Mouse (Mus musculus) cerebellum, postnatal 36 days (tissue): ENCODE results near the gene Cuedc2.

Experiments
- DNase-seq, 2 experiments: peaks; one replicate each; pipeline ENCODE4 v3.0.0; 2021 to 2022; ENCODE audit warnings: mixed read lengths in 2 of 2

The Cuedc2 gene

GRCm38 (mm10) chr19:46306751-46307289, 31.7 kb downstream of the Cuedc2 start:
- DNase-seq, result no peak

DNA sequence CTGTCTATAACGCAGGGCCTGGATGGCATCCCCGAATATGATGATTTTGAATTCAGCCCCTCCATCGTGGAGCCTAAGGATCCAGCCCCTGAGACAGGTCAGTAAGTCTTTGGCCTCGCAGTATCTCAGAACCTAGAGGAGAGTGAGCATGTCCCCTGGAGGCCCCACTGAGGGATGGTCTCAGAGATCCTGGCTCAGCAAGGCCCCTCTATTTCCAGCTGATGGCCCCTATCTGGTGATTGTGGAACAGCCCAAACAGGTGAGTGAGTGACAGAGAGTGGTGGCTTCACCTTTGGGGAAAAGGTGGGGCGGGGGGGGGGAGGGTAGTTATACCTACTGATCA, 32.3 kb downstream of the Cuedc2 start:
- DNase-seq, result no peak

GRCm38 (mm10) chr19:46305432-46306267, 32.9 kb downstream of the Cuedc2 start:
- peak in 1 of 2 experiments; percentile 39 for DNase-seq

DNA sequence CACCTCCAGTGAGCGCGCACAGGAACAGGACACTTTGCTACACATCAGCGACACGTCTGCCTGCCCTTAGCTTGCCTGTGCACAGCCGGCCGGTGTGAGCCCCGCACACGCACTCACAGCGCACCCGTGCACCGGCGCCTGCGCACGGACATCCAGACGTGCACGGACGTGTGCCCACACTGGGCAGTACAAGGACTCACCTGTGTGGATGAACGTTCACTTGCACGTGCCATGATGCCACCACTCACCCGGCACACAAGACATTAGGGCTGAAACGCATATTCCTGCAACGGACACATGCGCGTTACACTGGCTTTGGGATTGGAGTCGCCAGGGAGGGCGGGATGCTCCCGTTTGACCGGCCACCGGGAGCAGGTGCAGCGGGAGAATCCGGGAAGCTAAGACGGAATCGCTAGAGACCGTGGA, 33.6 kb downstream of the Cuedc2 start:
- peak in 1 of 2 experiments; percentile 12 for DNase-seq

GRCm38 (mm10) chr19:46304216-46304841, 34.2 kb downstream of the Cuedc2 start, which contains the start of gene Nfkb2:
Gene Nfkb2 (plus strand): TSS chr19:46304320.
- DNase-seq, result peak; percentile 81 to 82

DNA sequence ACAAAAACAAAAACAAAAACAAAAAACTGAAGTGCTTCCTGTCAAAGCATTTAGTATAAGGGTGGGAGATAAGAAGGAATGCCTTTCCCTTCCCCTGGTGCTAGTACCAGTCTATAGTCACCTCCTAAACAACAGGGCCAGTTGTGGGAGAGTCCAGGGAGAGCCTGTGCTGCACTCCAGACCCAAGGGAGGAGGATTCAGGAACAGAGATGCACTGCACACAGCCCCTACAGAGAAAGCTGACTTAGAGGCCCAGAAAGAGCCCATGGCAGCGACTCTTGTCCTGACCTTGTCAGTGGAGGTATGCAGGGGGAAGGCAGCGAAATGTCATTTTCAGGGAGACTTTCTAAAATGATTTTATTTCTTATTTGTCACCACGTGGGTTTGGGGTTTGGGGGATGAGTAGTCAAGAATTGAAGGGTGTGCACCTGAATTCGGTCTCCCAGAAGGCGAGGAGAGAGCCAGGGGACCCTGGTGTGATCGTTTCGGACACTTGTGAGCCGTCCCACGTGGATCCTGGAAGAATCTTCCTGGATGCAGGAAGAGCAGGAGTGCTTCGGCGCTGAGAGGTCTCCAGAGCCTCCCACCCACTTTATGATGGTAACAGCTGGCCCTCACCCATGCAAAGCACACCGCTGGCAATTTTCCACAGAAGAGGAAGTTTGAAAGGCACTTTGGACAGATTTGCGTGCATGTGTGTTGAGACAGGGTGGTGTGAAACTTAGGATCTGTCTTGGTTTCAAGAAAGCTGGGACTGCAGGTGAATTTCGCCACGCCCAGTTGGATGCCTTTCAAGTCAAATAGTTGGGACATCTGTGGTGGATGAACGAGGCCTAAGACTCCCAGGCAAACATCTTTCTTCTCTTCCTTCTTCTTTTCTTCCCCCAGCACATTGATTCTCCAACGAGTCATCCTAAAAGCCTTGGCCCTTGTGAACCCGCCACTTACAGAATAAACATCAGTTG, 35.0 kb downstream of the Cuedc2 start:
- no peak for DNase-seq

DNA sequence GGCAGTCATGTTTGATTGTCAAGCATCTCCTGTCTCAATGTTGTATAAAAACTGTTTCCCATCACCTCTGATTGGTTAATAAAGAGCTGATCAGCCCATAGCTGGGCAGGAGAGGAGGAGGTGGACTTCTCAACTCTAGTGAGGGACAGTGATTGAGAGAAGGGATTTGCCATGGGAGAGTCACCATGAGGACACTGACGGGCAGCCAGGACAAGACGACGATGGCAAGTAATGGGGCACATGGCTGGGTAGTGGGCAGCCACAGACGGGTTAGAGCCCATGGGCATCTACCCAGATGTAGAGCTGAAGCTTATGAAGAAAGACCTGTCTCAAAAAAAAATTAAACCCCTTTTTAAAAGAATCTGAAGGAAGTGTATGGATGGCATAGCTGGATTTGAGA, 36.0 kb downstream of the Cuedc2 start:
- DNase-seq, result no peak

GRCm38 (mm10) chr19:46300294-46301045, 38.0 kb downstream of the Cuedc2 start:
- DNase-seq, result no peak

GRCm38 (mm10) chr19:46296938-46297337, 41.6 kb downstream of the Cuedc2 start:
- DNase-seq, result no peak

- DNase-seq, result no peak
Observed at GRCm38 (mm10) chr19:46290535-46291105, 47.9 kb downstream of the Cuedc2 start.

DNA sequence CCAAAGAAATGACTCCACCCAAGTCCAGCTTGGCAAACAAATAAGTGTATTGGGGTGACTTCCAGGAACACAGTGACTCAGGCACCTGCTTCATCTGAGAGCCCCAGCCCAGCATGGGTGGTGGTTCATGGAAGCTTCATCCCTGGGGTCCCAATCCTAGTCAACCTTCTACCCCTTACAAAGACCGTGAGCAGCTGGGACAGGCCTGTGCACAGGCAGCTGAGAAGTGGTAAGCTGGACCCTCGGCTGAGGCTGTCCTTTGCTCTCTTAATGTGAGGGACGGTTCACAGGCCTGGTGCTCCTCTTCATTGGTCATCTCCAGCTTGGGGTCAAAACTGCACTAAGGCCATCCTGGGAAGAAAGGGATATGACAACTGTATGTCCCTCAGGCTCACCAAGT, 50.9 kb downstream of the Cuedc2 start:
- no peak for DNase-seq

DNA sequence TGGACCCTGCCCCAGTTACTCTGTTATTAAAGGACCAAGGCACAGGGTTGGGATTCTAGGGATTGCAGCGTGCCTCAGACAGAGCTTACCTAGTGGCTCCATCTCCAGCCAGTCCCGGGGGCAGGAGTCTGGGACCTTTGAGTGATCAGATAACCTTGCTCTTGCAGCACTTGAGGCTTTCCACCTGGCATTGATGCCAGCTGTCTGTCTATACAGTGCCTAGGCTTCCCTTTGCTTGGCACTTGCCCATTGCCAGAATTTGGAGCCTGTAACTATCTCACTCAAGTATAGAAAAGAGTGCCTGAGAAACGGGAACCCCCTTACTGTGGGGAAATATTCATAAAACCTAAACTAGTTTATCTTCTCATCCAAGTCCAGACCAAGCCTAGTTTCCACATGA, 51.6 kb downstream of the Cuedc2 start:
- DNase-seq, result no peak

GRCm38 (mm10) chr19:46286047-46286446, 52.5 kb downstream of the Cuedc2 start:
- DNase-seq, result peak; percentile 92 to 94

DNA sequence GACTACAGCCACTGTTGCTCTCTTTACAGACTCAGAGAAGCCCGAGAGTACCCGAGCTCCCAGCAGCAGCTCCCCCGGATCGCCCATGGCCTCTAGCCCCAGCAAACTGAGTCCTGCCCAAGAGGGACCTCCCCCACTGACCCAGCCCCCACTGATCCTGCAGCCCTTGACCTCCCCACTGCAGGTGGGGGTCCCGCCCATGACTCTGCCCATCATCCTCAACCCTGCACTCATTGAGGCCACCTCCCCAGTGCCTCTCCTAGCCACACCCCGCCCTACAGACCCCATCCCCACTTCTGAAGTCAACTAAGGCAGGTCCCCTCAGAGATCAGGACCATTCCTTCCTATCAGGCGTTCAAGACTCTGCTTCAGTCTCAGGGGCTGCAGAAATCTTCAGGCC, 52.9 kb downstream of the Cuedc2 start:
- DNase-seq, result no peak

DNA sequence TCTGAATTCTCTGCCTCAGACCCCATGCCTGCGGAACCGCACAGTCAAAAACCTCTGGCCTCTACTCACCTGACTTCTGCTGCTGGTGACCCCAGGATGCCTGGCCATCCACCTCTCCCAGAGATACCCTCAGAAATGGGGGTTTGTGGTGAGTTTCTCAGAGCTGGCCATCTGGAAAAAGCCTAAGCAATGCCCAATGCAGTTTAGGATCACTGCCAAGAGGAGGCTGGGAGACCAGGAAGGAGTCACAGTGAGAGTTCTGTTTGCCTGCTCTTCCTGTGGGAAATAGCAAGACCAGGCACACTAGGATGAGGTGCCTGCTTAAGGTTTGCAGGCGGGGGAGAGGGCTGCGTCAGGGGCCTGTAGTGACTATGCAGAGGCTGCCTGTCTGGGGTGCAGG, 53.8 kb downstream of the Cuedc2 start:
- peak; percentile 36 to 43 for DNase-seq

DNA sequence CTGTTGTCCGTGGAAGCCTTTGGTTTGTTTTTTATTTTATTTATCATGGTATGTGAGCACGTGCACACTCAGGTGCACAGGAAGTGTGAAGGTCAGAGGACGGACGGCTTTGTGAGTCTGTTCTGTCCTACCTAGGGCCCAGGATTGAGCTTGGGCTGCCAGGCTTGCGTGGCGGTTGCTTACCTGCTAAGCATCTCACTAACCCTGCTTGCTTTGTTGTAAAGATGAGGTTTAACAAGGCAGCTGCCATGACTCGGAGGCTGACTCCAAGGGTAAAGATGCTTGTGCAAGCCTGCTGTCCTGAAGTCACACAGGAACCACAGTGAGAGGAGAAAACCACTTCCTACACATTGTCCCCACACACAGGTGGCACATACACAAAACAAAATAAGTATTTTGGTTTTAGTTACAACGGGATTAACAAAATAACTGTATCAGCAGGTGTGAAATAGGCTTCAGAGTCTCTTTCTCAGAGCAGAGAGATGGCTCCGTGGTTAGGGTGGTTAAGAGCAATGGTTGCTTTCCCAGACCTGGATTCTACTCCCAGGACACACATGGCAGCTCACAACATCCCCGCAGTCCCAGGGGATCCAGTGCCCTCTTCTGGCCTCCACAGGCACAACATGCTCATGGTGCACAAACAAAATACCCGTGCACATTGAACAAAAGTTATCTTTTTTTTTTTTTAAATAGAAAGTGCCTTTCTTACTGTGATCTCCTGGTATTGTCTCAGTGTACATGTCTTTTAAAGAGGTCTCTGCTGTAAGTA, 56.2 kb downstream of the Cuedc2 start:
- no peak for DNase-seq
